Mouse (Mus musculus) macrophage (primary cell): ENCODE measurements at regions not wholly inside any gene's neighbourhood (a gene's known extent, or its start where the extent isn't known, plus 50 kb on each side); places are given as distances from the start of the nearest gene placed in this dataset.

Experiments
- H3K27ac ChIP-seq: fragments of 350-480 bp; formaldehyde crosslinking; 2 replicates; pipeline ENCODE4 v1.9.0; 2021
- H3K36me3 ChIP-seq: fragments of 350-480 bp; formaldehyde crosslinking; 2 replicates; pipeline ENCODE4 v1.9.0; 2021; ENCODE audit errors: inconsistent target
- H3K4me3 ChIP-seq: fragments of 350-480 bp; formaldehyde crosslinking; 2 replicates; pipeline ENCODE4 v1.9.0; 2021; ENCODE audit errors: inconsistent target
- H3K79me2 ChIP-seq: fragments of 350-480 bp; formaldehyde crosslinking; 2 replicates; pipeline ENCODE4 v1.9.0; 2021; ENCODE audit errors: inconsistent target
- WGBS: methylation state at CpG from one replicate; pipeline ENCODE4 v1.1.7; 2026; ENCODE audit warnings: inconsistent platforms; ENCODE audit not compliant: missing documents; 5-methylcytosine and 5-hydroxymethylcytosine counted together

GRCm38 (mm10) chr14:76836926-76837516 lies 199.6 kb upstream of the Ccdc122 start:
- Histone ChIP-seq H3K79me2 (no peaks in the 10 kb centered on the region), H3K36me3 (no peaks in the 10 kb centered on the region), H3K27ac (no peak overlapping the region), H3K4me3 (no peak overlapping the region)
- 67% methylated on average over 10 of the region's 10 CpGs for WGBS

GRCm38 (mm10) chr14:76836271-76836670 lies 200.3 kb upstream of the Ccdc122 start:
- H3K79me2 ChIP-seq, result no peaks in the 10 kb centered on the region
- 92% methylated on average over 2 of the region's 2 CpGs for WGBS
- H3K36me3 ChIP-seq, result no peaks in the 10 kb centered on the region
- no peak overlapping the region for H3K27ac ChIP-seq
- no peak overlapping the region for H3K4me3 ChIP-seq

- 87% methylated on average over 6 of the region's 6 CpGs for WGBS
- Histone ChIP-seq H3K4me3 (no peak overlapping the region), H3K36me3 (no peaks in the 10 kb centered on the region), H3K27ac (no peak overlapping the region), H3K79me2 (no peaks in the 10 kb centered on the region)
These were observed 202.5 kb upstream of the Ccdc122 start for GRCm38 (mm10) chr14:76834084-76834483.

GRCm38 (mm10) chr14:76829161-76829510 lies 207.4 kb upstream of the Ccdc122 start:
- Histone ChIP-seq H3K4me3 (no peak overlapping the region), H3K79me2 (no peaks in the 10 kb centered on the region), H3K36me3 (no peaks in the 10 kb centered on the region), H3K27ac (no peak overlapping the region)
- 100% methylated on average over 1 of the region's 1 CpGs for WGBS

GRCm38 (mm10) chr14:76828453-76829160 lies 208.0 kb upstream of the Ccdc122 start:
- no peak overlapping the region for H3K4me3 ChIP-seq
- no peak overlapping the region for H3K27ac ChIP-seq
- H3K79me2 ChIP-seq, result no peaks in the 10 kb centered on the region
- 48% methylated on average over 8 of the region's 10 CpGs for WGBS
- H3K36me3 ChIP-seq, result no peaks in the 10 kb centered on the region

GRCm38 (mm10) chr14:76824066-76824465 lies 212.5 kb upstream of the Ccdc122 start:
- no peaks in the 10 kb centered on the region for H3K79me2 ChIP-seq
- 96% methylated on average over 3 of the region's 3 CpGs for WGBS
- no peaks in the 10 kb centered on the region for H3K36me3 ChIP-seq
- H3K4me3 ChIP-seq, result no peak overlapping the region
- no peak overlapping the region for H3K27ac ChIP-seq

- Histone ChIP-seq H3K27ac (no peak overlapping the region), H3K36me3 (no peaks in the 10 kb centered on the region), H3K79me2 (no peaks in the 10 kb centered on the region), H3K4me3 (no peak overlapping the region)
- 81% methylated on average over 9 of the region's 9 CpGs for WGBS
These were observed 213.7 kb upstream of the Ccdc122 start for GRCm38 (mm10) chr14:76822766-76823325.

GRCm38 (mm10) chr14:76821892-76822291 lies 214.7 kb upstream of the Ccdc122 start:
- no peak overlapping the region for H3K4me3 ChIP-seq
- no peak overlapping the region for H3K27ac ChIP-seq
- H3K79me2 ChIP-seq, result no peaks in the 10 kb centered on the region
- no peaks in the 10 kb centered on the region for H3K36me3 ChIP-seq
- WGBS, result 97% methylated on average over 8 of the region's 8 CpGs

- WGBS, result 98% methylated on average over 6 of the region's 7 CpGs
- Histone ChIP-seq H3K4me3 (no peak overlapping the region), H3K36me3 (no peaks in the 10 kb centered on the region), H3K79me2 (no peaks in the 10 kb centered on the region), H3K27ac (no peak overlapping the region)
These were observed 215.1 kb upstream of the Ccdc122 start for GRCm38 (mm10) chr14:76821484-76821883.

- Histone ChIP-seq H3K36me3 (no peaks in the 10 kb centered on the region), H3K4me3 (no peak overlapping the region), H3K79me2 (no peaks in the 10 kb centered on the region), H3K27ac (no peak overlapping the region)
- WGBS, result 96% methylated on average over 6 of the region's 6 CpGs
These were observed 215.6 kb upstream of the Ccdc122 start for GRCm38 (mm10) chr14:76820989-76821388.

- Histone ChIP-seq H3K4me3 (no peak overlapping the region), H3K27ac (no peak overlapping the region), H3K79me2 (no peaks in the 10 kb centered on the region), H3K36me3 (no peaks in the 10 kb centered on the region)
- WGBS, result 94% methylated on average over 8 of the region's 8 CpGs
These were observed 216.9 kb upstream of the Ccdc122 start for GRCm38 (mm10) chr14:76819690-76820089.

GRCm38 (mm10) chr14:76818256-76819010 lies 218.1 kb upstream of the Ccdc122 start:
- Histone ChIP-seq H3K4me3 (no peak overlapping the region), H3K79me2 (no peaks in the 10 kb centered on the region), H3K27ac (no peak overlapping the region), H3K36me3 (no peaks in the 10 kb centered on the region)
- 40% methylated on average over 10 of the region's 10 CpGs for WGBS

GRCm38 (mm10) chr14:76817189-76817772 lies 219.3 kb upstream of the Ccdc122 start:
- H3K27ac ChIP-seq, result no peak overlapping the region
- WGBS, result 98% methylated on average over 5 of the region's 5 CpGs

GRCm38 (mm10) chr14:76816666-76817065 lies 219.9 kb upstream of the Ccdc122 start:
- no peaks in the 10 kb centered on the region for H3K36me3 ChIP-seq
- H3K4me3 ChIP-seq, result no peak overlapping the region
- 96% methylated on average over 2 of the region's 2 CpGs for WGBS
- H3K27ac ChIP-seq, result no peak overlapping the region
- no peaks in the 10 kb centered on the region for H3K79me2 ChIP-seq

More at GRCm38 (mm10) chr14:76817189-76817772, 219.3 kb upstream of the Ccdc122 start:
- Histone ChIP-seq H3K79me2 (no peaks in the 10 kb centered on the region), H3K4me3 (no peak overlapping the region), H3K36me3 (no peaks in the 10 kb centered on the region)
